In genomic region chr4:136004107-136004675, GRCm38 (mm10) we compare ENCODE assay signal across 27 mouse cellular contexts. TPM values are rescaled to one million over a fixed set of nuclear protein-coding genes. Genes with fewer than 3 reads are reported as not detected.
A peak's percentile ranks its signal among the peaks of the same experiment; 100 is the strongest.
DNase-seq lines count a peak whose midpoint lies in the region; ATAC-seq and TF ChIP-seq lines count a peak whose summit lies in the region.
"Had no signal": no experiment of that assay in that cellular context is flagged by ENCODE, and none has a peak within 500 bp of the region (broad histone marks: within the 10 kb centered on the region; RNA-seq: fewer than 3 reads in every experiment).

No protein-coding gene starts in this region.

- H3K9ac ChIP-seq in MEL (ENCODE audit: control insufficient read depth, low read depth, low read length, poor library complexity, severe bottlenecking): no peak overlapping the region
- H3K9ac ChIP-seq: embryonic facial prominence, embryonic 12.5 days; embryonic facial prominence, embryonic 15.5 days; forebrain, embryonic 13.5 days; heart, embryonic 12.5 days; hindbrain, embryonic 12.5 days; hindbrain, embryonic 15.5 days had no signal

- no peaks in the 10 kb centered on the region for H3K79me2 ChIP-seq in MEL (ENCODE audit: control insufficient read depth, insufficient read depth, low read length, poor library complexity)

- intact Hi-C loops in heart, postnatal 36 days (cut with DNase I): no loop called here

- no peak for TF ChIP-seq POLR2A in MEL (IDR thresholded peaks at IDR 0.05; ENCODE audit: control insufficient read depth in 1 of 2, insufficient read depth in 1 of 2, low read depth in 1 of 2, low read length in 2 of 2, poor library complexity in 1 of 2)

- no peak overlapping the region for H3K27ac ChIP-seq in heart, embryonic 10.5 days
- H3K27ac ChIP-seq in MEL (ENCODE audit: control insufficient read depth, low read depth, low read length): no peak overlapping the region
- H3K27ac ChIP-seq: embryonic facial prominence, embryonic 12.5 days; embryonic facial prominence, embryonic 15.5 days; forebrain, embryonic 13.5 days; hindbrain, embryonic 12.5 days; hindbrain, embryonic 15.5 days had no signal

- no peaks in the 10 kb centered on the region for H3K9me3 ChIP-seq in heart, embryonic 10.5 days
- no peaks in the 10 kb centered on the region for H3K9me3 ChIP-seq in MEL (replicated peaks; ENCODE audit: insufficient read depth, low read length)
- H3K9me3 ChIP-seq: embryonic facial prominence, embryonic 12.5 days; embryonic facial prominence, embryonic 15.5 days; forebrain, embryonic 13.5 days; G1E; heart, embryonic 12.5 days; hindbrain, embryonic 12.5 days; hindbrain, embryonic 15.5 days had no signal

- TF ChIP-seq EP300 in MEL (IDR thresholded peaks at IDR 0.05; ENCODE audit: low read depth in 1 of 2, low read length in 2 of 2): peak; percentile 27 to 49; a peak in 3 of 4 replicates

- no peak overlapping the region for H3K4me3 ChIP-seq in heart, embryonic 10.5 days
- no peak overlapping the region for H3K4me3 ChIP-seq in MEL (ENCODE audit: control insufficient read depth in 1 of 2, insufficient read depth in 1 of 2, low read depth in 2 of 2, low read length in 2 of 2)
- H3K4me3 ChIP-seq: embryonic facial prominence, embryonic 12.5 days; embryonic facial prominence, embryonic 15.5 days; erythroblast, embryonic 14.5 days; forebrain, embryonic 13.5 days; heart, embryonic 12.5 days; hindbrain, embryonic 12.5 days; hindbrain, embryonic 15.5 days had no signal

- no peaks in the 10 kb centered on the region for H3K4me1 ChIP-seq in heart, embryonic 10.5 days
- H3K4me1 ChIP-seq in MEL (ENCODE audit: control insufficient read depth in 1 of 2, insufficient read depth in 2 of 2, low read length in 2 of 2): peaks cover 0 to 3% of the 10 kb centered on the region in 2 experiments; a peak in 1 of 4 replicates
- H3K4me1 ChIP-seq: embryonic facial prominence, embryonic 12.5 days; embryonic facial prominence, embryonic 15.5 days; forebrain, embryonic 13.5 days; hindbrain, embryonic 12.5 days; hindbrain, embryonic 15.5 days had no signal

- WGBS in heart, embryonic 10.5 days: 88% methylated on average over 5 of the region's 5 CpGs

- TF ChIP-seq CTCF in MEL (IDR thresholded peaks at IDR 0.05 in 2 of 3, conservative IDR thresholded peaks at IDR 0.05 in 1 of 3; ENCODE audit: control insufficient read depth in 1 of 3, insufficient read depth in 1 of 3, low read depth in 2 of 3, low read length in 3 of 3, poor library complexity in 1 of 3, severe bottlenecking in 1 of 3): no peak

- TF ChIP-seq RAD21 in MEL (IDR thresholded peaks at IDR 0.05; ENCODE audit: low read depth, low read length): no peak

- H3K36me3 ChIP-seq in heart, embryonic 10.5 days: peaks cover 72% of the 10 kb centered on the region
- H3K36me3 ChIP-seq in MEL (ENCODE audit: control insufficient read depth in 1 of 2, insufficient read depth in 2 of 2, low read length in 2 of 2): peaks cover 5 to 25% of the 10 kb centered on the region in 2 experiments

- H3K27me3 ChIP-seq in heart, embryonic 10.5 days (ENCODE audit: insufficient read depth, poor library complexity, severe bottlenecking): no peaks in the 10 kb centered on the region
- H3K27me3 ChIP-seq in MEL (ENCODE audit: control insufficient read depth in 1 of 2, insufficient read depth in 2 of 2, low read length in 2 of 2): no peaks in the 10 kb centered on the region
- H3K27me3 ChIP-seq: CH12.LX; embryonic facial prominence, embryonic 12.5 days; embryonic facial prominence, embryonic 15.5 days; forebrain, embryonic 13.5 days; heart, embryonic 12.5 days; hindbrain, embryonic 12.5 days; hindbrain, embryonic 15.5 days had no signal

- ATAC-seq in erythroblast, adult 5-6 weeks (replicated peaks; ENCODE audit: low FRiP score, poor library complexity, severe bottlenecking): peak; percentile 30; the same call in 1 of the 2 replicates
- ATAC-seq: forebrain, embryonic 13.5 days; forebrain, embryonic 16.5 days; intestine, postnatal 0 days had no signal

- peak; percentile 45 for DNase-seq in adrenal gland, adult 2 months
- no peak for DNase-seq in adrenal gland, adult 18-20 months (ENCODE audit: low spot score in 2 of 2)
- peak; percentile 56 for DNase-seq in heart, embryonic 10.5 days (ENCODE audit: low spot score)
- DNase-seq in heart, postnatal 36 days: no peak
- peak; percentile 67 for DNase-seq in MEL (ENCODE audit: low read depth, low spot score)
- DNase-seq in neural tube, embryonic 10.5 days (ENCODE audit: extremely low spot score, low spot score): no peak
- DNase-seq in spleen, postnatal 4 days (ENCODE audit: low spot score in 2 of 2): no peak
- DNase-seq: B cell, adult 2 months; cerebellum, adult 11 months; cerebellum, adult 2 months; cerebellum, adult 9-11 months; cerebellum, postnatal 25 days; gastrocnemius, postnatal 10 days; gastrocnemius, postnatal 36 days; heart, postnatal 14 days had no signal

TF ChIP-seq in MEL, 35 proteins besides CTCF, POLR2A, EP300 and RAD21:
- TF ChIP-seq MYC (IDR thresholded peaks at IDR 0.05; ENCODE audit: low read depth, low read length) (no peak), TAL1 (IDR thresholded peaks at IDR 0.05; ENCODE audit: low read length) (peak; percentile 60), BHLHE40 (IDR thresholded peaks at IDR 0.05; ENCODE audit: borderline replicate concordance, low read depth, low read length) (no peak)

RNA-seq across cellular contexts. Expression of gene Pithd1, which starts 17.1 kb away (rescaled TPM):
- 10 to 100 TPM; 23.1 to 35.5 TPM for total RNA-seq in adrenal gland, adult 2 months (2021)
- 59.2 and 59.4 TPM in 2 replicates for polyA plus RNA-seq in adrenal gland, adult 2 months (2012; rRNA removed)
- 10 to 100 TPM; 29.4 to 31.4 TPM for total RNA-seq in adrenal gland, adult 18-20 months (2021)
- polyA plus RNA-seq in heart, embryonic 10.5 days (2016; fragmentation: Nextera tagmentation; extraction: Ambion mirVana): 50.8 and 67.8 TPM in 2 replicates
- 10 to 100 TPM; 19.8 to 22.2 TPM for total RNA-seq in heart, postnatal 36 days (2021)
- 75.5 and 77.7 TPM in 2 replicates for total RNA-seq in MEL (2012; rRNA removed)
- 10 to 100 TPM in 1 of 2 experiments, not detected in 1; 62.8 TPM for polyA plus RNA-seq in MEL (2012; ENCODE audit: insufficient read depth in 1 of 2, insufficient read length in 2 of 2, low read depth in 1 of 2, low replicate concordance in 2 of 2, missing spikeins in 1 of 2)
- 24.4 and 34.5 TPM in 2 replicates for total RNA-seq in erythroblast, adult 5-6 weeks (2015; ENCODE audit: low replicate concordance)
- total RNA-seq in erythroblast, adult 5-6 weeks (2017; ENCODE audit: low replicate concordance): 72.0 and 131 TPM in 2 replicates

RNA-seq across cellular contexts. Expression of gene Eloa, which starts 17.4 kb away (rescaled TPM):
- total RNA-seq in adrenal gland, adult 2 months (2021): 10 to 100 TPM; 40.8 to 46.8 TPM
- polyA plus RNA-seq in adrenal gland, adult 2 months (2012; rRNA removed): 4.2 and 4.4 TPM in 2 replicates
- total RNA-seq in adrenal gland, adult 18-20 months (2021): 10 to 100 TPM; 41.4 to 41.7 TPM
- polyA plus RNA-seq in heart, embryonic 10.5 days (2016; fragmentation: Nextera tagmentation; extraction: Ambion mirVana): 35.6 and 36.1 TPM in 2 replicates
- total RNA-seq in heart, postnatal 36 days (2021): 10 to 100 TPM; 34.6 to 36.2 TPM
- 30.9 and 34.1 TPM in 2 replicates for total RNA-seq in MEL (2012; rRNA removed)
- 10 to 100 TPM; 30.8 to 41.4 TPM for polyA plus RNA-seq in MEL (2012; ENCODE audit: insufficient read depth in 1 of 2, insufficient read length in 2 of 2, low read depth in 1 of 2, low replicate concordance in 2 of 2, missing spikeins in 1 of 2)
- total RNA-seq in erythroblast, adult 5-6 weeks (2015; ENCODE audit: low replicate concordance): 35.7 and 44.5 TPM in 2 replicates
- total RNA-seq in erythroblast, adult 5-6 weeks (2017; ENCODE audit: low replicate concordance): 40.0 and 53.8 TPM in 2 replicates

RNA-seq across cellular contexts. Expression of gene Lypla2, which starts 31.8 kb away (rescaled TPM):
- total RNA-seq in adrenal gland, adult 2 months (2021): 10 to 100 TPM; 59.8 to 78.2 TPM
- 155 and 169 TPM in 2 replicates for polyA plus RNA-seq in adrenal gland, adult 2 months (2012; rRNA removed)
- 10 to 100 TPM; 71.4 to 71.5 TPM for total RNA-seq in adrenal gland, adult 18-20 months (2021)
- 105 and 134 TPM in 2 replicates for polyA plus RNA-seq in heart, embryonic 10.5 days (2016; fragmentation: Nextera tagmentation; extraction: Ambion mirVana)
- 10 to 100 TPM; 33.3 to 34.7 TPM for total RNA-seq in heart, postnatal 36 days (2021)
- total RNA-seq in MEL (2012; rRNA removed): 53.8 and 65.1 TPM in 2 replicates
- polyA plus RNA-seq in MEL (2012; ENCODE audit: insufficient read depth in 1 of 2, insufficient read length in 2 of 2, low read depth in 1 of 2, low replicate concordance in 2 of 2, missing spikeins in 1 of 2): 10 to 100 TPM in 1 of 2 experiments, not detected in 1; 95.6 TPM
- 14.6 and 25.2 TPM in 2 replicates for total RNA-seq in erythroblast, adult 5-6 weeks (2015; ENCODE audit: low replicate concordance)
- total RNA-seq in erythroblast, adult 5-6 weeks (2017; ENCODE audit: low replicate concordance): 4.5 and 6.1 TPM in 2 replicates

RNA-seq across cellular contexts. Expression of gene Gale, which starts 40.7 kb away (rescaled TPM):
- total RNA-seq in adrenal gland, adult 2 months (2021): 10 to 100 TPM; 15.5 to 24.8 TPM
- polyA plus RNA-seq in adrenal gland, adult 2 months (2012; rRNA removed): 22.9 and 33.3 TPM in 2 replicates
- 10 to 100 TPM; 18.2 to 43.2 TPM for total RNA-seq in adrenal gland, adult 18-20 months (2021)
- polyA plus RNA-seq in heart, embryonic 10.5 days (2016; fragmentation: Nextera tagmentation; extraction: Ambion mirVana): 46.0 and 48.0 TPM in 2 replicates
- total RNA-seq in heart, postnatal 36 days (2021): 1 to 10 TPM in 1 of 2 experiments, under 1 TPM in 1; 0.94 to 1.9 TPM
- total RNA-seq in MEL (2012; rRNA removed): 23.3 and 24.5 TPM in 2 replicates
- 10 to 100 TPM in 1 of 2 experiments, not detected in 1; 31.2 TPM for polyA plus RNA-seq in MEL (2012; ENCODE audit: insufficient read depth in 1 of 2, insufficient read length in 2 of 2, low read depth in 1 of 2, low replicate concordance in 2 of 2, missing spikeins in 1 of 2)
- total RNA-seq in erythroblast, adult 5-6 weeks (2015; ENCODE audit: low replicate concordance): 2.3 and 7.9 TPM in 2 replicates
- total RNA-seq in erythroblast, adult 5-6 weeks (2017; ENCODE audit: low replicate concordance): 2.3 and 4.2 TPM in 2 replicates

RNA-seq across cellular contexts. Expression of gene Rpl11, which starts 49.0 kb away (rescaled TPM):
- 100 to 1,000 TPM; 582 to 615 TPM for total RNA-seq in adrenal gland, adult 2 months (2021)
- 162 and 164 TPM in 2 replicates for polyA plus RNA-seq in adrenal gland, adult 2 months (2012; rRNA removed)
- 100 to 1,000 TPM; 560 to 640 TPM for total RNA-seq in adrenal gland, adult 18-20 months (2021)
- polyA plus RNA-seq in heart, embryonic 10.5 days (2016; fragmentation: Nextera tagmentation; extraction: Ambion mirVana): 336 and 390 TPM in 2 replicates
- 100 to 1,000 TPM; 239 to 270 TPM for total RNA-seq in heart, postnatal 36 days (2021)
- total RNA-seq in MEL (2012; rRNA removed): 2,589 and 2,603 TPM in 2 replicates
- polyA plus RNA-seq in MEL (2012; ENCODE audit: insufficient read depth in 1 of 2, insufficient read length in 2 of 2, low read depth in 1 of 2, low replicate concordance in 2 of 2, missing spikeins in 1 of 2): 1,000 to 10,000 TPM in 1 of 2 experiments, not detected in 1; 2,003 TPM
- 304 and 345 TPM in 2 replicates for total RNA-seq in erythroblast, adult 5-6 weeks (2015; ENCODE audit: low replicate concordance)
- 128 and 153 TPM in 2 replicates for total RNA-seq in erythroblast, adult 5-6 weeks (2017; ENCODE audit: low replicate concordance)

Comparison
In these comparisons a context has a peak if more than half of its experiments do, and no peak if none do; other contexts are left out.
1. DNase-seq: peak in adrenal gland, adult 2 months (single experiment), heart, embryonic 10.5 days (single experiment) and MEL (single experiment); none in adrenal gland, adult 18-20 months (0 of 2), heart, postnatal 36 days (0 of 2), neural tube, embryonic 10.5 days (single experiment) and spleen, postnatal 4 days (0 of 2).